Mouse (Mus musculus) adrenal gland, postnatal 25 days (tissue): ENCODE measurements around the gene Ksr2. TPM values are rescaled to one million over a fixed set of nuclear protein-coding genes. Genes with fewer than 3 reads are reported as not detected.
"Not testable (repeated sequence)": the region's sequence is repeated elsewhere in the genome, so short reads cannot be mapped to it uniquely, and the experiment has no call there.

Experiments
- DNase-seq: peaks from one replicate; pipeline ENCODE4 v3.0.0; 2021; ENCODE audit warnings: mixed read lengths
- total RNA-seq: library from RNA; stranded (reverse); gene quantifications from 2 replicates; pipeline ENCODE4 v1.2.3, GENCODE M21; 2021

The Ksr2 gene
- total RNA-seq, 1 experiment from 2014 or later, result 6.2 TPM

DNA sequence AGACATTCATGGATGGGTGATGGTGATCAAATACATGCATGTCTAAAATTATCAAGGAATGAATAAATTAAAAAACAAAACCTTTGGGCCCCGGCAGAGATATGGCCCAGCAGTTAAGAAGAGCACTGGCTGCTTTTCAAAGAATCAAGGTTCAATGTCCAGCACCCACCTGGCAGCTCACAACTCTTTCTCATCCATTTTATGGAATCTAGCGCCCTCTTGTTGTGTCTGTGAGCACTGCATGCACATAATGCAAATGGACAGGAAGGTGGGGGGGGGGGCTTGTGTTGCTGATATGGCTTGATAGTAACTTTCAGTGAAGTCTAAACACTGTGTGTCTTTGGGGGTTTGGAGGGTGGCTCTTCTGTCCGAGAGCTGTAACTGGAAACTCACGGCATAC lies 5.6 kb upstream of the Ksr2 start:
- DNase-seq, result peak; percentile 40

DNA sequence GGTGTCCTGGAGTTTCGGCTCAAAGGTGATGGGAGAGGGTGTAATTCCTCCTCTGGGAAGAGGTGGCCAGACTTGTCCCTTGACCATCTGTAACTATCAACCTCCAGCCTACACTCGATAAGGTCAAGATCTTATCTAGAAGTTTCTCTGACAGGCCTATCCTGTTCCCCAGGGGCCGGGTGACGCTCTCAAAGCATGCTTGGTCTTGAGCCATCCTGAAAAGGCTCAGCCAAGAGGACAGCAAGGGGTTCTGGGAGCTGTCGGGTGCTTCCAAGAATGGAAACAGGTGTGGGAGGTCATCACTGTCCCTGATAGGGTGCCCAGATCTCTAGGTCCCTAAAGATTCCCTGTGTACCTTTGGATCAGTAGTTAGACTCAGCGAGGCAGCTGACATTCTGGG lies 4.4 kb upstream of the Ksr2 start:
- DNase-seq, result no peak

DNA sequence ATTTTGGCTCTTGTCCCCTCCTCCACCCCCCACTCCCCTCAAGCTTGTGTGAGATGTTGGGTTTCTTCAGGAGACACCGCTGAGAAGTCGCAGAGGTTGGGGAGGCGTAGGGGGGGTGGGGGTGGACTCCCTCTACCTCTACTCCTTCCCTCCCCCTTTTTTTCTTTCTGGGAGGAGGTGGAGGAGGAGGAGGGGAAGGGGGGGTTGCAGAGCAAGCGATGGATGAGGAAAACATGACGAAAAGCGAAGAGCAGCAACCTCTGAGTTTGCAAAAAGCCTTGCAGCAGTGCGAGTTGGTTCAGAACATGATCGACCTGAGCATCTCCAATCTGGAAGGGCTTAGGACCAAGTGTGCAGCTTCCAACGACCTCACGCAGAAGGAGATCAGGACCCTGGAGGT lies 811 bp downstream of the Ksr2 start:
- no peak for DNase-seq

DNA sequence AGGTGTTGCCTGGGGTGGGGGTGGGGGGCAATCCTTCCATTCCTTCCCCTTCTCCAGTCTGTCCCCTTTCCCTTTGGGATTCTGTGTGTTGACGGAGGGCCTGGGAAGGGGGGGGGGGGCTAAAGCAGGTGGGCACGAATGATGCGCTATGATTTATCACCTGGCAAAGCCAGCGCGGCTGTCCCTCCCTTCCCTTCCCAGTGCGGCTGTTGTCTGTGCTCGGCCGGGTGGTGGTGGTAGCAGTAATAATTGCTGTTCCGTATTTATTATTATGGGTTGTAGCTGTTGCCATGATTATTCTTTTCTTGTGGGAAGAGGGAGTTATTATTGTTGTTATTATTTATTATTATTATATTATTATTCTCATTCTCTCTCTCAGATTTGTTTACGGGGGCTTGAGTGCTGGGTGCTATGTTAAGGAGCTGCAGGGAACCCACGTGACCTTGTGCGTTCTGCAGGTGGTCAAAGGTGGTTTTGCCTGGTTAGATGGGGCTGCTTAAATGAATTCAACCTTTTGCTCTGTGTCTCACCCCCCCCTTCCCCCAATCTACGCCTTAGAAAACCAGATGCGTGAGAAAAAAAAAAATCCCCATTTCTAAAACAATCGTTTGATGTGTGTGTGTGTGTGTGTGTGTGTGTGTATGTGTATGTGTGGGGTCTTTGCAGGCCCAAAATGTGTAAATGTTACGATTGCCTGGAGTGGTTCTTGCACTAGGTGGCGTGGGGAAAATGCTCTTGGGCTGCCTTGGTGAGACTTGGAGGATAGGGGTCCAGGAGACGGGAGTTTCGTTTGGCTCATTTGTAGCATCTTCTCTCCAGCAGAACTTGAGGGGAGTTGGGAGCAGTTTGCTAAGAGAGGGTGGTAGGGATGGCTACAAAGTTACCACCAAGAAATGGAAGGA lies 1.5 kb downstream of the Ksr2 start:
- DNase-seq, result no peak

DNA sequence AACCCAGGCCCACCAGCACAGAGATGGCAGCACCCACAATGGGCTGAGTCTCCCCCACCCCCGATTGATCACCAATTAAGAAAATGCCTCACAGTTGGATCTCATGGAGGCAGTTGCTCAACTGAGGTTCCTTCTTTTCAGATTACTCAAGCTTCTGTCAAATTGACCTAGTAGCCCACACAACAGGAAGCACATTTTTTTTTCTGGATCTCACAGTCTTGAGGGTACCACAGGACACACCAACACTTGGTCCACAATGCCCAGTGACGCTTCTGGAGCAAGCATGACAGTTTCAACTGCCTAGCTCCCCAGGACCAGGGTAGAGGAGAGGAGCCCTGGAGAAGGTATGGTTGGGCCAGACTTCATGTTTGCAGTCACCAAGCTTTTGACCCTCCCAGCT lies 3.6 kb downstream of the Ksr2 start:
- no peak for DNase-seq

DNA sequence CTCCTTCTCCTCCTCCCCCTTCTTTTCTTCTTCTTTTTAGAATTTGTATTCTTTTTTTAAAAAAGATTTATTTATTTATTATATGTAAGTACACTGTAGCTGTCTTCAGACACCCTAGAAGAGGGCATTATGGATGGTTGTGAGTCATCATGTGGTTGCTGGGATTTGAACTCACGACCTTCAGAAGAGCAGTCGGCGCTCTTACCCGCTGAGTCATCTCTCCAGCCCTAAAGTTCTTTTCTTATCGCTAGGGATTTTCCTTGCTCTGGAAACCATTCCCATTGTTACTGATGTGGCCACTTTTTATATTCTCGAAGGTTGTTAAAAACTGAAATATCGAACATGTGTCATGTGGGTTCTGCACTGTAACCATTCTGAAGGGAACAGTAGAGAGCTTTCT lies 19.7 kb downstream of the Ksr2 start:
- DNase-seq, result not testable (repeated sequence)

DNA sequence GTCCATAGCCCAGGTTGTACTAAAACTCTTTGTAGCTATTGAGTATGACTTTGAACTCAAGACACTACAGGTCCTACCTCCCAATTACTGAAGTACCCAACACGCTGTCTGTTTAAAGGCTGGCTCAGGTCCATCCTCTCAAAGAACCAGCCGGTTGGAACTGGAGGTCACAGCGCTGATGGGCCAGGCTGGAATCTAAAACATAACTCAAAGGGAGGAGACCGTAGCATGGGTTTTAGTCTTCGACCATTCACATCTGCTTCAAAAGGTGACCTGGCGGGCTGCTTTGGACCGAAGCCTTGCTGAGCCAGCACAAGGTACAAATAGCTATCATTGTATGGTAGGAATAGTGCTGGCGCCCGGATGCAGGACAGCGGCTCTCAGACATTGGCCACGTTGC lies 26.5 kb downstream of the Ksr2 start:
- DNase-seq, result no peak

DNA sequence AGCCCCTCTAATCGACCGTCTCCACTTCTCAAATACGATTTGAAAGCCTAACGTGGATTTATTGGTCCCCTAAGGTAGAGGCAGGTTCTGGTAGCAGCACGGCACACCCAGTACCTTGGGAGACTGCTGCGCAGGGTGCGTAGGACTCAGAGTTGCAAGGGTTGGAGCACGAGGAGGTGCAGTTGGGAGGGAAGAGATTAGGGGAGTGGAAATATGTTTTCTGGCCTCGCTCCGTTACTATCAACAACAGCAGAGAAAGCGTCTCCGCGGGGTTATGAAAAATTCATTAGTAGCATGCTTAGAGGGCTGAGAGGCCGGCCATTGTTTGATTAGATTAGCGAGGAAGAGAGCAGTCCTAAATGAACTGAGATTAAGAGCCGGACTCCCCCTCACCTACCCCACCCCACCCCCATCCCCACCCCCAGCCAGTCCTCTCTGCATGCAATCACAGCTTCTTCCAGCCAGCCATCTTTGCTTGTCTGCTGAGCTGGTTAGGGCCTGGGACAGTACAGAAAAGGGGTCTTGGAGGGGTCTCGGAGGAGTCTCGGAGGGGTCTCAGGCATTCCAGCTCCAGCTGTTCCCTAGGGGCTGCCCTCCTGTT lies 27.5 kb downstream of the Ksr2 start:
- no peak for DNase-seq

DNA sequence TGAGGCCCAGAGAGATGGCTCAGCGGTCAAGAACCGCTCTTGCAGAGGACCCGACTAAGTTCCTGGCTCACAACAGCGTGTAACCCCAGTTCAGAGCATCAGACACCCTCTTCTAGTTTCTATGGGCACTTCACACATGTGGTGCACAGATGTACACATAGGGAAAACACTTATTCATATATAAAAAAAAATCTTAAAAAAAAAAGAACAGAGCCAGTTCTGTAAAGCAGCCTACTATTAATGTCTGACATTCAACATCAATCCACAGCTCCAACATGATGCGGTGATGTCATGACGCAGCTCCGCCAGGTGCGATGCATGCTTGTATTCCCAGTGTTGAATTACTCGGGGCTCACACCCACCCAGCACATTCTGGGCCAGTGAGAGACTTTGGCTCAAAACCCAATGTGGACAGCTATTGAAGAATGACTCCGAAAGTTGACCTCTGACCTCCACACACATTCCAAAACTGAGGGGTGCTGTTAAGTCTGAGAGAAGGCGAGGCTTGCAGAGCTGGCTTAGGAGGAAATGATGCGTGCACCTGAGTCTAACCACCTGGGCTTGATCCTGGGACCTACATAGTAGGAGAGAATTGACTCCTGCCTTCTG lies 28.5 kb downstream of the Ksr2 start:
- no peak for DNase-seq

DNA sequence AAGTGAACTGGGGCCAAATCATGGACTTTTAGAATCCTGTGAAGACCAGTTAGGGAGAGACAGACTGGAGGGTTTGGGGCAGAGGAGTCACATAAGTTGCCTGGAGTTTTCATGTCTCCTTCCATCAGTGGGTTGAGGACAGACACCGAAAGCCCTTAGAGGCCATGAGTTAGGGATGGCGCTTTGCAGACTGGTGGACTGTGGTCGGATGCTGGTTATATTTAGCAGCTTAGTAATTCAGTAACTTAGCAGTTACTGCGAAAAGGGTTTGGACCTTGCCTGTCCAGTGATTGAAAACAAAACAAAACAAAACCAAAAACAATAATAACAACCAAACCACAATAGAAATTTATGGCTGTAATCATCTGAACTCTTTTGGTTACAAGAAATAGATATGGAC lies 29.3 kb downstream of the Ksr2 start:
- no peak for DNase-seq

DNA sequence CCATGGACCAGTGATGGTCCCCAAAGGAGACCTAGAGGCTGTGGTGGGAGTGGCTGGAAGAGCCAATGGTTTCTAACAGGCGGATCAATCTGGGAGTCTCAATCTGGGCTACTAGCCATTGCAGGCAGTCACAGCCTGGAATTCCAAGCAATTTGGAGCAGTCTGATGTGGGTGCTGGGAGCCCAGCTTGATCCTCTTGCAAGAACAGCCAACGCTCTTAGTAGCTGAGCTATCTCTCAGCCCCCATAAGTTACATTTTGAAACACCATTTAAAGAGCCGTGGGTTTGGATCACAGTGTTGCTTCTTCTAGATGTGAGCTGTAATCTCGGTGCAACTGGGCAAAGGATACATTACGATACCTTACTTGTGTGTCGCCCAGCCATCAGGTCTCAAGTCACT lies 30.1 kb downstream of the Ksr2 start:
- DNase-seq, result no peak

DNA sequence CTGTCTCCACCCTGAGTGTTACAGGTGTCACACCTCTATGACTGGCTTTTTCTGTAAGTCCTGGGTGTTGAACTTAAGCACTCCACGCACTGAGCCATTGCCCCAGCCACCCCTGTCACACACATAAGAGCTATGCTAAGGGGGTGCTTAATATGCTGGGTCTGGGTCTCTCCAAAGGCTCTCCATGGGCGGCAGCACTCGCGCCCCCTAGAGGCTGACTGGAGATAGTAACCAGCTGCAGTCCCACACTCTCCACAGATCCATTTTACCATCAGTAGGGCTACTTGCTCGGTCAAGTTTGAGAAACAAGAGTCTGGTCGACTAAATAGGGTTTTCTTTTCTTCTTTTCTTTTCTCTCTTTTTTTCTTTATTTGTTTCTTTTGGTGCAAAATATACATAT lies 33.9 kb downstream of the Ksr2 start:
- DNase-seq, result no peak

DNA sequence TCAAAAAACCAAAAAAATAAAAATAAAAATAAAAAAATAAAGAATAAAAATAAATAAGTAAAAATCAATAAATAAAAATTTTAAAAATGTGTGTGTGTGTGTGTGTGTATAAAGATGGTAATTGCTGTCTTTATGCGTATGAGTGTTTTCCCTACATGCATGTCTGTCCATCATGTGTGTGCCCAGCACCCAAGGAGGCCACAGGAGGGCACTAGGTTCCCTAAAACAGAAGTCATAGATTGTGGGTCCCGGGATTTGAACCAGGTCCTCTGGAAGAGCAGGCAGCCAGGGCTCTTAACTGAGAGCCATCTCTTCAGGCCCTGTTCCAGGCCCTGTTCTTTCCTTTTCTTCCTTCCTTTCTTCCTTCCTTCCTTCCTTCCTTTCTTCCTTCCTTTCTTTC lies 38.2 kb downstream of the Ksr2 start:
- no peak for DNase-seq

DNA sequence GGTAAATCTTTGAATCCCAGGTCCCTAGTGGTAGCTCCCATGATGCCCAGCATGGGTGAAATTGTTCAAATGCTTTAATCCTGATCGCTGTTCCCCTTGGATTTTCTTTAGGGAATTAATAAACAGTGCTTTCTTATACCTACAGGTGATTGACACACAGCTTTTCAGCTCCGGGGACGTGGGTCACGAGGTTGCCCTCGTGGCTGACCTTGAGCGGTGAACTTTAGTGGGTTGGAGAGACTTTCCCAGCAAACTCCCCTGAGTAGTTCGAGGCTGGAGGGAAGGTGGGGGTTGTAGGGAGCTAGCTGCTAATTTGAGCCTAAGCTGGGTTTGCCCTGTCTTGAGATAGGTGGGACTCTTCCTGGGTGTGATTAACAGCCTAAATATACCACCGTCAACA lies 41.7 kb downstream of the Ksr2 start:
- no peak for DNase-seq

DNA sequence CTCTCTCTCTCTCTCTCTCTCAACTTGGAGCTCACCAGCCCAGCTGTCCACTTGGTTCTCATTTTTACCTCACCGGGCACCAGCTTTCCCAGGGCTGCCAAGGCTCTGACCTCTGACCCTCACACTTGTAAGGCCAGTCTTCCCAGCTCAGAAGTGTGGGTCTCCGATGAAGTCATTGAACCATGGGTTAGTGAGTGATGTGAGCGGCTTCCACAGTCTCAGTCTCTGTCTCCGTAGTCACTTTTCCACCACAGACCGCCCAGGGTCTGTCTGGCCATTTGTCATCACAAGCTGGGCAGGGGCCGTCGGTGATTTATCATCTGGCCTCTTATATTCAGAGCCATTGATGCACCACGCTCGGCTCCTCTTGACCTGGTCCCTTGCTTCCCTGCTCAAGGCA lies 43.3 kb downstream of the Ksr2 start:
- no peak for DNase-seq

DNA sequence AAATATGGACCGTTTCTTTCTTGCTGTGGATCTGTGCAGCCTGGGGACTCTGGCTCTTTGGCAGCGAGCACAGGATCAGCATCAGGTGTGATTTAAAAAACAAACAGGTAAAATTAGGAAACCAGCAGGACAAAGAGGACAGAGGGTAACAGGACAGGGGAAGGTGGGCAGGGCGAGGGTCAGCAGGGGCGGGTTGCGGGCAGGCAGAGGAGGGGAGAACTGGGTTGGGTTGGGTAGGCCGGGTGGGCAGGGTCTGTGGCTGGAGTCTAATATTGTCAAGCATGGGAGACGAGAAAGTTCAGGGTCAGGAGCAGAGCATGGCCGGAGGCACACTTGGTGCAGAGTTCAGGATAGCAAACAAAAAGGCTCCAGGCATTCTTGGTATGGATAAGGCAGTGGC lies 43.8 kb downstream of the Ksr2 start:
- DNase-seq, result no peak

DNA sequence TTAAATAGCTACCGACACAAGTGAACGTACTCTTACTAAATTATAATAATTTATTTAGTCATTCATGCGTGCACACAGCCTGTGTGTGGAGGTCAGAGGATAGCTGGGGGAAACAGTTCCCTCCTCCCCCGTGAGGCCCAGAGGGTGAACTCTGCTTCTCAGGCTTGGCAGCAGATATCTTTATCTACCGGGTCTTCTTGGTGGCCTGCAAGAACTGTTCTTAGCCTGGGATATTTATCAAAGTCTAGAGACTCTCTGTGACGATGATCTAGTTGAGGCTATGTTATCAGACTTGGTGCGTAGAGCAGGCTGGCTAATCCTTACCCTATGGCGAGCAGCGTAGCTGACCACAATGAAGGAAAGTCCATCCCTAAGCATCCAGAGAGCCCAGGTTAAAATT lies 45.1 kb downstream of the Ksr2 start:
- DNase-seq, result no peak

DNA sequence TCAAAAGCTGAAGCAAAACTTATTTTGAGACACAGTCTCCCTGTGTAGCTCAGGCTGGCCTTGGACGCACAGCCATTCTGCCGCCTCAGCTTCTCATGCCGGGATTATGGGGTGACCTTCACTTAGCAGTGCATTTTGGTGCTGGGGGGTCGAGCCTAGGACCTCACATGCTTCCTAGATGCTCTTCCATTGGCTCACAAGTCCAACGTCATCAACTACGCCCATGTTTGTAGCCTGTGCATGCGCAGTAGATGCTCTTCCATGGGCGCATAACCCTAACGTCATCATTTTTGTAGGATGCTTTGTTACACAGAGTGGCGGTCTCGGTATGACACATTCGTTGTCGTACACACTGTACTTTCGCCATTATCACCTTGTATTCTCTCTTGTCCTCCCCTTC lies 46.5 kb downstream of the Ksr2 start:
- DNase-seq, result no peak

DNA sequence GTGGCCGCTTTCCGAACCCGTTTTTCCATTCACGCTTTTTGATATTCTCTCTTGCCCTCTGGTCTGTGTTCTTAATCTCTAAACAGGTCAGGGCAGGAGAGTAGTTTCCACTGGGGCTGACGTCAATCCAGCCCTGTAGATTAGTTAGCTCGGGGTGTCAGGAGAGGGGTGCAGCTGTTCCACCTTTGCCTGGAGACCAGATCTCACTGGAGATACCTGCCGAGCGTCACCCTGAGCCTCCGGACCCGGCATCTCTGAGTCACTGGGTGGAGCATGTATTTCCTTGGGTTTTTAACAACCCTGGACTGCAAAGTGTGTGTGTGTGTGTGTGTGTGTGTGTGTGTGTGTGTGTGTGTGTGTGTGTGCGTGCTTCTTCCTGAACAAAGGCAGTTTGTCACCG lies 53.3 kb downstream of the Ksr2 start:
- DNase-seq, result peak; percentile 7

DNA sequence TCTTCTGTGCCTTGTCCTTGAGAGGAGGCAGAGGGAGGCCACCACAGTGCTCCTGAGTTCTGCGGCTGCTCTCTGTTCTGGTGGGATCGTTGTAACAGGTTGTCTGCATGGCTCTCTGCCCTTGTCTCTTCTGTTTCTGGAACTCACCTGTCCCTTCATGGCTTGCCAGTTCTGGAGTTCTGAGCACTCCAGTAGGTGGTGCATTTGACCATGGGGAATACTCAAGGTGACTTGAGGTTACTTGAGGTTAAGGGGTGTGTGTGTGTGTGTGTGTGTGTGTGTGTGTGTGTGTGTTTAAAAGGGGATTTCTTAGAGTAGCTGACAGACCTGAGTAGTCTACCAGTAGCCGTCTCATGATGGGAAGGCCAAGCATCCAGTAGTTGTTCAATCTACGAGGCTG lies 55.2 kb downstream of the Ksr2 start:
- DNase-seq, result no peak

DNA sequence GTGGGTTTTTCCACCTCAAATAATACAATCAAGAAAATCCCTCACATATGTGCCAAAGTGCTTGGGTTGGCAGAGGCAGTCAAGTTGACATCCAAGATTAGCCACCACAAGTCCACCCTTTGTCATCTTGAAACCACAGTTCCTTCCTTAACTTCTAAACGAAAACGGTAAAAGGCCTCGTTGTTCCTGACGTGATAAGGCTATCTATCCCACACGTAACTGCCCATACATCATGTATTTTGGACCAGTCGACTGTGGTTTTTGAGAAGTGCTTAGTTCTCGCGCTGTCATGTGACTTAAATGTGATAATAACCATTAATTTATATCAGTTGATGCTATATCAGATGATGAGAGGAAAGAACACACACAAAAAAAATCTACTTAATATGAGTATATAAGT lies 55.8 kb downstream of the Ksr2 start:
- no peak for DNase-seq

DNA sequence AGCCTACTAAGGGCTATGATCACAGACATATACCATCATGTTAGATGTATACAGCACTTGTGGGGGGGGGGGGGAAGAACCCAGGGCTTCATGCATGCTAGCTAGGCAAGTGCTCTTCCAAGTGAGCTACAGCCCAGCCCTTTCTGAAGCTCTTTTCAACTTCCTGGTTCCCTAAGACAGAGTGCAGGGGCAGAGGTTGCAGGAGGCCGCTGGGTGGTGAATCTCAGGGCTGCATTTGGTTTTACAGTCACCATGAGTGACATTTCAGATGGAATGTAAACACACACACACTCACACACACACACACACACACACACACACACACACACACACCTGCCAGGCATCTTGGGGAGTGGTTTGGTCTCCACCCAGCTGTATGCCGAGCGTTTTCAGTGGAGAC lies 67.4 kb downstream of the Ksr2 start:
- DNase-seq, result no peak

DNA sequence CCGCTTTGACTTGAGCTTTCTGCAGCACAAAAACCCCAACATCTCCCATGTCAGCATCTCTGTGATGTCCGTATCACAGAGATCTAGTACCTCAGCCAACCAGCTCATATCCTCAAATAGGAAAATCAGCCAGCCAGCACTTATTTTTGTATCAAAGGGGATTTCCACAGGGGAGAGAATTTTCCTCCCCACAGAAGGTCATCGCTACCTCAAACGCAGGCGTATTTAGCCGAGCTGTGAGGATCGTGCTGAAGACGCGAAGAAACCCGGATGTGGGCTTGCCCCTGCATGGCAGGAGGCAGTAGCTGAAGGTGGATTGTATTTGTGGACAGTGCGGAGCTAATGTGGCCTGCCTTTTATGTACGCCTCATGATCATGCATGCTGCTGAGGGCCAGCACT lies 67.8 kb downstream of the Ksr2 start:
- no peak for DNase-seq

DNA sequence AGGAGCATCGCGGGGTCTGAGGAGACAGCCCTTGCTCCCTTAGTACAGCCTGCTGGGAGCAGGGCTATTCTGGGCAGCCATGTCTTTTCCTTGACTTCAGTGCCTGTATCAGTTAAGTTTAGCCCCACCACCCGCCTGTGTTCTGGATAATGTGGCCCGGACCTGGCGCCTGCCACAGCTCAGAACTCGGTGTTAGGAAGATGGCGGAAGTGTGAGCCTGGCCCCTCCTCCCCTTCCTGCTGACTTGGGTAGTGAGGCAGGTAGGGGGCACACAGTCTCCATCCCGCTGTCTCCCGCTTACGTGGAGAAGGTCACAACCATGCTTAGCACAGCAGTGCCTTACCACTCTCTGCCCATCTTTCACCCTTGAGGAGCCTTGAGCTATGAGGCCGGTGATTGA lies 68.2 kb downstream of the Ksr2 start:
- DNase-seq, result no peak
